Mouse (Mus musculus): ENCODE measurements around the gene Mas1.

Gene Mas1

GRCm38 (mm10) chr17:12872275-12873028 is 4.5 kb upstream of the Mas1 start:
- peak; percentile 75 for ATAC-seq (ENCODE audit: low TSS enrichment)

- ATAC-seq (ENCODE audit: low TSS enrichment): no peak
These were observed 697 bp upstream of the Mas1 start for GRCm38 (mm10) chr17:12868640-12869039.

- ATAC-seq (ENCODE audit: low TSS enrichment): peak; percentile 87
These were observed 1.1 kb downstream of the Mas1 start for GRCm38 (mm10) chr17:12866853-12867252.

GRCm38 (mm10) chr17:12865407-12865806 is 2.5 kb downstream of the Mas1 start:
- no peak for ATAC-seq (ENCODE audit: low TSS enrichment)

- ATAC-seq (ENCODE audit: low TSS enrichment): no peak
These were observed 3.8 kb downstream of the Mas1 start for GRCm38 (mm10) chr17:12864111-12864510.

- ATAC-seq (ENCODE audit: low TSS enrichment): no peak
These were observed 8.9 kb downstream of the Mas1 start for GRCm38 (mm10) chr17:12859006-12859520.

- ATAC-seq (ENCODE audit: low TSS enrichment): no peak
These were observed 9.9 kb downstream of the Mas1 start for GRCm38 (mm10) chr17:12858072-12858471.

- ATAC-seq (ENCODE audit: low TSS enrichment): no peak
These were observed 10.5 kb downstream of the Mas1 start for GRCm38 (mm10) chr17:12857395-12857794.

- no peak for ATAC-seq (ENCODE audit: low TSS enrichment)
These were observed 13.6 kb downstream of the Mas1 start for GRCm38 (mm10) chr17:12854386-12854785.

- ATAC-seq (ENCODE audit: low TSS enrichment): no peak
These were observed 14.1 kb downstream of the Mas1 start for GRCm38 (mm10) chr17:12853821-12854220.

GRCm38 (mm10) chr17:12851689-12852088 is 16.3 kb downstream of the Mas1 start:
- peak; percentile 62 for ATAC-seq (ENCODE audit: low TSS enrichment)

GRCm38 (mm10) chr17:12849778-12850382 is 18.1 kb downstream of the Mas1 start:
- peak; percentile 71 for ATAC-seq (ENCODE audit: low TSS enrichment)

- no peak for ATAC-seq (ENCODE audit: low TSS enrichment)
These were observed 20.2 kb downstream of the Mas1 start for GRCm38 (mm10) chr17:12847736-12848135.

- ATAC-seq (ENCODE audit: low TSS enrichment): peak; percentile 55; the same call in 1 of the 2 replicates
These were observed 21.5 kb downstream of the Mas1 start for GRCm38 (mm10) chr17:12846474-12846873.

GRCm38 (mm10) chr17:12845862-12846261 is 22.1 kb downstream of the Mas1 start:
- no peak for ATAC-seq (ENCODE audit: low TSS enrichment)

GRCm38 (mm10) chr17:12844540-12844939 is 23.4 kb downstream of the Mas1 start:
- ATAC-seq (ENCODE audit: low TSS enrichment): peak; percentile 71

GRCm38 (mm10) chr17:12843826-12844225 is 24.1 kb downstream of the Mas1 start:
- no peak for ATAC-seq (ENCODE audit: low TSS enrichment)

- ATAC-seq (ENCODE audit: low TSS enrichment): peak; percentile 89
These were observed 28.3 kb downstream of the Mas1 start for GRCm38 (mm10) chr17:12839475-12840267.

- ATAC-seq (ENCODE audit: low TSS enrichment): no peak
These were observed 32.2 kb downstream of the Mas1 start for GRCm38 (mm10) chr17:12835738-12836137.

GRCm38 (mm10) chr17:12834826-12835225 is 33.1 kb downstream of the Mas1 start:
- no peak for ATAC-seq (ENCODE audit: low TSS enrichment)

GRCm38 (mm10) chr17:12834317-12834716 is 33.6 kb downstream of the Mas1 start:
- ATAC-seq (ENCODE audit: low TSS enrichment): no peak

- no peak for ATAC-seq (ENCODE audit: low TSS enrichment)
These were observed 35.3 kb downstream of the Mas1 start for GRCm38 (mm10) chr17:12832657-12833056.

Measured in frontal cortex, adult (tissue).